Mouse (Mus musculus) ovary, postnatal 14 days (tissue): Measurements from ENCODE around the gene Dgkb.

Source experiments
- DNase-seq: peaks from one replicate; pipeline ENCODE4 v3.0.0; 2022; ENCODE audit warnings: low spot score

Dgkb gene

DNA sequence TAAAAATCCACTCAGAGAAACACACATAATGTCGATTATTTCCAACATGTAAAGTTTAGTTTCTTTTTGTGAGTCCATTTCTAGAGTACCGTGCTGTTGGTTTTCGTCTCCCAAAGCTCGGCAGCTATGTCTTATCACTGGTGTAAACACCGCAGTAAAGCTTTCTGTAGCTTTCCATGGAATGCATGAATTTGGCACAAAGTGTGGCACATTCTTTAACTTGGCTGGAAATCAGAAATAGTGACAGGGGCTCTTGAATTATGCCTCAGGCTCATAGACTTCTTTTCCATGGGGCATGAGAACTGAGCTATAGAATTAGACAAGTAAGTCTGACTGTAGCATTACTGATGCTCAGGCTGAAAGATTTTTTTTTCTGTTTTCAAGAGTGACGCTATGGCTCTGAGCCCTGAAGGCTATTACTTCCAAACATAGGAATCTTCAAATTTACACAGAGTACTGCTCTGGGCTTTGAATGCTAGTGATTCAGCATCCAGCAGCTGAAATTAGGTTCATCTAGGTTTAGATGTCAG lies 179.0 kb downstream of the Dgkb start:
- no peak for DNase-seq

DNA sequence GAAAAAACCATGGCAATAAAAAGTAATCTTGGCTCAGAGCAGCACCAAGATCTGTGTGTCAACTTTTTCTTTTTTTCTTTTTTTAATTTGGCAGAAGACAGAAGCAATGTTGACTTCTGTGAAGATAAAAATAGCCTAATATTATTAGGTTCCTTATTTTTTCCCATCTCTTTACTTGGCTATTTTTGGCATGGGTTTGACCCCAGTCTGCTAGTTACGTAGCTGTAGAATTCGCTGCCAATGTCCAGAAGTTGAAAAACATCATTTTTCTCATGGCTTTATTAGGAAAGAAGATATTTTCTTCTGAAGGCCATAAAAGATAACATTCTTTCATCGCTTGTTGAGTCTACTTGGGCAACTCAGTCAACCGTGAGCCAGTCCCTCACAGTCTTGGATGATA lies 200.1 kb downstream of the Dgkb start:
- DNase-seq, result no peak

DNA sequence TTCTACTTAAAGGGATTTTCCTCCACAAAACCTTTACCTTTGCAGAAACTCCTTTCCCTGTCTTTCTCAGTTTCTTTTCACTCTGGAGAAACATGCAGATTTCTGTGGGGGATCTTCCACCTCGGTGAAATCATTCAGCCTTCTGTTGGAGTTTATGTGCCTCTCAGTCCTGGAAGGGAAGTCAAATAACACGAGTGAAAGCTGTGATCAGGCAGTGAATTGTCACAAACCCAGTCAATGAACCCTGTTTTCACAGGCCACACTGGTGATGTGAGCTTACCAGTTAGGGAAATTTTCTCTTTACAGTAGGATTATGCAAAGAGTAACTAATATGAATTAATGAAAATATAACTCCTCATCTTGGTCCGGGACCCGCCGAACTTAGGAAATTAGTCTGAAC lies 229.7 kb downstream of the Dgkb start:
- no peak for DNase-seq

DNA sequence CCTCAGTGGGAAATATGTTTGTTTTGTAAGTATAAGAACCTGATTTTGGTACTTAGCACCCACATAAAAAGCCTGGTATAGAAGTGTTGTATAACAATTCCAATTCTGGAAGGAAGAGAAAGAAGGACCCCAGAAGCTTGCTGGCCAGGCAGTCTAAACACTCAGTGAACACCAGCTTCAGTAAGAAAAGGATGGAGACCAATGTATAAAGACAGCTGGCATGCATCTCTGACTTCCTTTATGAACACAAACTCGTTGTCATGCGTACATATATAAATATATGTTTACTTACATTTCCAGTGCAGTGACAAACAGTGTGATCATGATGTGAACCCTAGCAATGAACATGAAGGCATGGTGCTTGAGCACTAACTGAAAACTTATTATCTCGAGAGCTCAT lies 270.7 kb downstream of the Dgkb start:
- no peak for DNase-seq

DNA sequence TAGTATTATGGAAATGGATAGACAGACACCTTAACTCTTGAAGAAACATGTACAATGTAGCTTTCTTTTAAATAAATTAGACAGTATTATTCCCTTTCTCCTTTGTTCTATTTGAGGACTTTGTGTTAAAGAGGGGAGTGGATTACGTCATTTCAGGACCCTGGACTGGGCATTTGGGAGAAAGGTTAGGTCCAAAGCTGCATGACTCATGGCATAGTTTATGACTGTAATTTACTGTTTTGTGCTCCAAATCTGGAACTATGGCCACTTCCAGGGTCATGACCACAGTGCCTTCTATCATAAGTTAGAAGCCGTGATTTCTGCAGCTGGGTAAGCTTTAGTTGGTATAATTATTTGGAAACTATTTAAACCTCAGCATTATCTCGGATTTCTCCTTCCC lies 294.4 kb downstream of the Dgkb start:
- DNase-seq, result no peak

DNA sequence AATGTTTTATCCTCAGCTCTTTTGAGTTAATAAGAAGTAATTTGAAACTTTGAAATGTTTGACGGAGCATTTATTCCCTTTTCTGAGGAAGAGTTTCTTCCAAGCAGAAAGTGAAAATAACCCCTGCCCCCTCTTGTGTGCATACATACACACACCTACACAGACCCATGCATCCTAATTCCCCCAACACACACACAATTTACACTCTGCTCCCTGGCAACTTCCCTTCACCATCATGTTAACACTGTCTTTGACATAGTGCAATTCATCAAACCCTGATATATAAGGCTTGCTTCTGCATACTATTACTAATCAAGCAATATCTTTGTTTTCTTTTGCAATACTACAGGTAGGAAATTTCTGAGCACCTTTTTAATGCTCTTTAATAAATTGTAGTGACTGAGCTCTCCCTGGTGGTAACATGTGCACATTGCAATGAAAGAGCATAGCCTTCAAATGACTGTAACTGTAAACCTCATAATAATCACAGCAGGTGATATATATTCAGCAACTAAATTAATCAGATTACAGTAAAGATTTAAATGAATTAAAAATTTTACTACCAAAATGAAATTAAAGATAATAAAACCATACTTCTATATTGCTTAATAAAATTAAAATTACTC lies 297.6 kb downstream of the Dgkb start:
- DNase-seq, result no peak

DNA sequence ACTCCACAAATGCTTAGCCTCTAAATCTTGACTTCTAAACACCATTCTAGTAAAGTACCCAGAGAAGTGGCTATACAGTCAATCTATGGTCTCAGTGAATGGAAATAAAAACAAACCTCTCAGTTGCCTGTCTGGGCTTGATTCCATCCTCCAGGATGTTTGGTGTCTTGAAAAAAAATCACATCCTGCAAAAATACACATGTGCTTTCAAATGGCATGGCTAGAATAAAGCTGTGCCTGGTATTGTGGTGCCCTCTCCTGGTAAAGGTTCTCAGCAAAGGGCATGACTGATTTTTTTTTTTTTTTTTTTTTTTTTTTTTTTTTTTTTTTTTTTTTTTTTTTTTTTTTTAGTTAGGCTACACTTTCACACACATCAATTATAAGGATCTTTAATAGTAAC lies 306.0 kb downstream of the Dgkb start:
- no peak for DNase-seq

DNA sequence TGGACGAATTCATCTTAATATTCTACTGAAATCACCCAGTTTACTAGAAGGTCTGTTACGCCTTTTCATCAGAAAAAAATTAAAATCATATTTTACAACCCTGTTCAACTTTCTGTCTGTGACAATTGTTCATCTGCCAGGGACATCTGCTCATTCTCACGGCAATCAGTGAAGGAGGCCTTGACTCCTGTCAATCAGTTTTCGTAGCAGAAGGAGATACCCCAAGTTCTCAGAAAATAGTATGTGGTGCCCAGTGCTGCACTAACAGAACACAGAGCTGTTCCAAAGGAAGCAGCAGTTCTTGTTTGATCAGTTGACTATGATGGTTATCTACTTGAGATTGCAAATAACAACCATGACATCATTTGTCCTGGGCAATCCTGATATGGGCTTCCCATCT lies 307.8 kb downstream of the Dgkb start:
- no peak for DNase-seq

DNA sequence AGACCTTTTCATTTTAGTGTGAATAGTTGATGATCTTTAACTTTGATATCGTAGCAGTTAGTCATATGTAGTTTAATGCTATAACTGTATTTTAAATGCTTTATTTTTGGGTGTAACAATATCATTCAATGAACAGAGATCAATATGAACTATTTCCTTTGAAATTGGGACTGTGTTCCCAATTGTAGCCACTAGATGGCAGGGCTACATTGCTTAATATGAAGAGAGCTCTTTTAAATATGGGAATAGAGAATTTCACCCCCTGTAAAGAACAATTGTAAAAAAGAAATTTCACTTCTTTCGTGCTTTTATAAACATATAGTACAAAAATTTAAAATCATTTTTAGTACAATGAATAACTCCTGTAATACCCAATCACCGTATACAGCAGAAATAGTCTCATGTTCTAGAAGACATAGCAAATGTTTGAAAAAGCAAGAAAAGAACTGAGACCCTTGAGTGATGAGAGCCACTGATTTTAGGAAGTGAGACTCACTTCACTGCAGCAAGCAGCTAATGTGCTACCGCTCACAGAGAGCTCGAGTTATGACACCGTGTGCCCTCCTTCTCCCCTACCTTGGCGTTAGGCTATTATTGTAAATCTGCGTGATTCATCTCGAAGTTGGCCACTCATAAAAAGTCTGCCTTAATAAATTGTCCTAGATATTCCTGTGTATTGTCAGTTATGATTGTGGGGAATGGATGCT lies 312.8 kb downstream of the Dgkb start:
- DNase-seq, result no peak

DNA sequence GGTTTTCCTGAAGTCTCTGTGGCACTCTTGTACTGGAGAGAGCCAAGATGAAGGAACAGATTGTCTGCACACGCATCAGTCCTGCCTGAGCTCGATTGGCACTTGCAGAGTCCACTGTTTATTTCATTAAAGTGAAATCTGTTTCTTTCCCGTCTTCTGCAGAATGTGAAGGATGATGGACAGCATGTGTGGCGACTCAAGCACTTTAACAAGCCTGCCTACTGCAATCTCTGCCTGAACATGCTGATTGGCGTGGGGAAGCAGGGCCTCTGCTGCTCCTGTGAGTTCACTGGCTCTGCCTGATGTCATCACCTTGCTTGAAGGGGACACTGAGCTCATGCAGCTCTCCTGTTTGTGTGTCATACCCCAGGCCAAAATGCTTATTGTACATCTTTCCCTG lies 318.9 kb downstream of the Dgkb start:
- no peak for DNase-seq

DNA sequence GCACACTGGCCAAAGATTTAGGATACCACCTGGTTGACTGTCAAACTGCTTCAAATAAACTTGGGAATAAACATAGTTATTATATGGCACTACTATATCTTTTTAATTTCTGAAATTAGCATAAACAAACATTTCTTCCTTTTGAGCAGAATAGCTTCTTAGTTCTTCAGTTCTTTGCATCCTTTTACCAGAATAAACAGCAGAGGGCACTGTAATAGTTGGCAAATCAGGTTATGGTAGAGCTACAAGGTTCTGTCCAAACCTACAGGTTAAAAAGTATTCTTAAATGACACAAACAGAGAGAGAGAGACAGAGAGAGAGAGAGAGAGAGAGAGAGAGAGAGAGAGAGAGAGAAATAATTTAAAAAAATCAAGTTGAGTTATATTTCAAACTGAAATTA lies 322.5 kb downstream of the Dgkb start:
- no peak for DNase-seq

DNA sequence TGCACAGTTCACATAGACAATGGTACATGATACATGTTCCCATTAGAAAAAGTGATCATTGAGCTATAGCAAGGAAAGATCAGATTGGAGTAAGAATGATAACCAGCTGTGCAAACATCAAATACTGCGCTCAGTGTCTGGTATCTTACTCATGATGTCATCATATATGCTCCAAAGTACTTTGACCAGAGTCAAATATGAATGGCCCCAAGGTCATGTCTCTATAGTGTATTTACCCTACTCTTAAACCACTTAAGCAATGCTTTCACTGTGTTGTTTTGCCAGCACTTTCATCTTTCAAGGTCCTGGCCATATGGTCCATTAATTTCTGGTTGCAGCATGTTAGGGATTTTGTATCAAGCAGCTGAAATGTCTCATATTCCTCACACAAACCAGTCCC lies 415.1 kb downstream of the Dgkb start:
- no peak for DNase-seq

DNA sequence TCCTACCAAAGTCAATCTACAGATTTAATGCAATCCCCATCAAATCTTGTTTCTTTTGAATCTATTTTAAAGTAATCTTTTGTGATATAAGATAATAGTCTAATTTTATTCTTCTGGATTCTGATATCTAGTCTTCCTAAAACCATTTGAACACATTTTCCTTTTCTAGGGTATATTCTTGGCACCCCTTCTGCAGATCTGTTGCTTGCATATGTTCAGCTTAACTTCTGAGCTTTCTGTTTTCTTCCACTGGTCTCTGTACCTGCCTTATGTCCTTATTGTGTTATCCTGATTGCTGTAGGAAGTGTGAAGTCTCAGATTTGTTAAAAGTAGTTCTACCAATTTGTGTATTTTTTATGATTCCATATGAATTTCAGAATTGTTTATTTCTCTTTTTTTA lies 451.3 kb downstream of the Dgkb start:
- DNase-seq, result no peak

DNA sequence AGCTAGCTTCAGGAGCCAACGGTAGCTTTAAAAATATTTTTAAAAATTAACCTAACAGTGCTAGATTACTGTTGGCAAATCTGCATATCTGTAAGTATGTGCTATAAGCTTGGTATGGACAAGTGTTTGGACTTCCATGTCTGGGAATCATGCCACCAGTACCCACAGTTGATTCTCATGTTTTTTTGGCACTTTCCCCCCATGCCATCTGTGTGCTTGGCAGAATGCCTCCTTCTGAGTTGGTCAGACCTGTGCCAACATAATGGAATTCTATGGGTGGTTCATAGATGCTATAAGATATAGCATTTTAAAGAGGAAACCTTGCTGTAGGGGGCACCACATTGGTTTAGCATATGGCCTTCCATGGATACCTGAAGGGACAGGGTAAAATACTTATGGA lies 484.0 kb downstream of the Dgkb start:
- no peak for DNase-seq

DNA sequence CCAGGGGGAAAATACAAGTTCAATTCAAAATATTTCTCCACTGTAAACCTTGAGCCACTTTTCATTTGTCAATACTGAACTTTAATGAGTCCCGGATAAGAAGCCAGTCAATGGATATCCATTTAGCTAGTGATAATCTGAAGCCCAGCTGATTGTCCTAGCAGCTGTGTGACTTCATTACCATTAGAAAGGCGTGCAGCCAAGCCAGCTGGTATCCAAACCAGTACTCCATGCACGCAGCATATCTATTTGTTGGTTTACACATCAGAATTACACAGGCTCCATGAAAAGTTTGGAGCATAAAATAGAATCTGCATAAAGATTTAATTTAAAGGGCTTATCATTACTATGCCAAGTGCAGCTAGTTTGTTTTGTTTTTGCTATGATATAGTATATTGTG lies 486.3 kb downstream of the Dgkb start:
- DNase-seq, result no peak

DNA sequence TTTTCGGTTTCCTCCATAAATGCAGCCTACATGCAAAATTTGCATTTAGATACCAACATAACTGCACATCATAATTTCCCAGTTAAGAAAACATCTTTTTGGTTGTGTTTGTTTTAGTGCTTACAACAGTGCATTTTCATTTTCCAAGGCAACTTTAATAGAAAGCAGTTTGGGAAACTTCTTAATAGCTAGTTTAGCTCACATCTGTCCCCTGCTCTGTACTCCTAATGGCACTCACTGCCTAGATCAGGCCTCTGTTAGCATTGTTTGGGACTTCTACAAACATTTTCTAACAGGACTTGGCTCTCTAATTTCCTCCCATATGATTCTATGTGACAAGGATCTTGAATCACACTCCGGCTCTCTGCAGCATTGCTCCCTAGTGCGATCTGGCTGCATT lies 486.7 kb downstream of the Dgkb start:
- no peak for DNase-seq

DNA sequence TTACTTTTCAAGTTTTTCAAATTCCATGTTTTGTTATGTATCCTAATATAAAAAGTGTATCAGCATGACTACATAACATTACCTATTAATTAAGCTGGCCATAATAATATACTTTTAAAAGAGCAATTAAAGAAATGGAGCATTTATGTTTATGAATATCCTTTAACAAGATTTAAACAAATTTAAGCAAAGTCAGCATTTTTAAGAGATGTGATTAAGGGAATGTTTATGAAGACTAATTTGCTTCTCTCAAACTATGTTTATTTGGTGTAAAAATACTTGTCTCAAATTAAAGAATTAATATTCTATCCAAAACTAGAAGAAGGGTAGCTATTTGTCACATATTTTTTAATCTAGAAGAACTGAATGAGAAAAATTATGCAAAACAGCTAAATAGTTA lies 492.4 kb downstream of the Dgkb start:
- DNase-seq, result no peak

DNA sequence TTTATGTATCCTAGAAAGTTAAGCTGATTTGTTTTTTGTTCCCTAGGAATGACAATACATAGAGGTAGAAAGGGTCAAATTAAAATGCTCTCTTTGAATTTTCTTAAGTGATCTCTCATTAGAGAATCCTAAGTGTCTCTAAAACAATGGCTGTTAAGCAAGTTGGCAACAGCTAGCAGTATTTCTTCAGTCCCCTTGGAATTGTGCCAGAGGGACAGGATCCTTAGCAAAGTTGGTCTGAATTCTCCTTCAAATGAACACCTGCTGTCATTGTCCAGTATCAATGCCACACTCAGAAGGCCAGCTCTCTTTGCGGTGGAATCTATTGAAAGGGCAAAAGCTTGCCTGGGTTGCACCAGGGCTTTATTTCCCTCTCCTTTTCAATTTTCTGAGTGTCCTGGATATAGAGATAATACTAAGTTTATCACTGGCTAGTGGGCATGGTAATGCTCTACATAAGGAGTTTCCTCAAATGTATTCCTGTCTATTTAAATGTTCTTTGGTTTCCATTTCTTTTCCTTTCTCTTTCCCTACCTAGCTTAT lies 510.3 kb downstream of the Dgkb start:
- no peak for DNase-seq

DNA sequence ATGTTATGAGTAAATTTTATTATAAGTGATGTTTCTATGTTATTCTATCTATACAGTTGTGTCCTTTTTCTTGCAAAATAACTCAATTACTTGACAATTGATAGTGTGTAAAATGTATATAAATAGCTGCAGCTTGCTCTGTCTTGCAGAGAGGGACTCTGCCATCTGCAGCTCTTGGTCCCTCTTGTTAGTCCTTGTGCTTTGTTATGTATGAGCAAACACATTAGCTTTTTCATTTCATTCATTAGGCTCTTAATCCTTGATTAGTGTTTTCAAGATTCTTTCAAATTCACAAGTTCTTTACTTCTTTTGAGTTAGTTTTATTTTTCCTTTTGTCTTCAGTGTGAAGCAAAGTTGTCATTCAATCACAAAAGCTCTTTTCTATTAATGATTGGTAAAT lies 511.3 kb downstream of the Dgkb start:
- DNase-seq, result no peak

DNA sequence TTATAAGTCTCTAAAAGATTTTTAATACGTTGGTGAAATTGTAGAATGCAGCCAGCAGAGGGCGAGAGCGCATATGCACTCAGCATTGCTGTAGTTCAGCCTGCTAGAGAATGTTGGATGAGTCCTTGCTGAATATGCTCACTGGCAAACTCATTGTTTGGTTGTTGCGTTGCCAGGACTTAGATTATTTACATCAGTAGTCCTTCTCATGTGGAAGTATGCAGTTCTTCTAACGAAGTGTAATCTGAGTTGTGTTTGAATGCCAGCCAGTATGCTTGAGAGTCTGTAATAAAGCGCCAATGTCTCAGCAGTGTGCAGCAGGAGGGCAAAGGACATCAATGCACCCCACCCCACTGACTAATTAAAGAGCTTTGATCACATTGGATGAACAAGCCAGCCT lies 525.1 kb downstream of the Dgkb start:
- peak; percentile 41 for DNase-seq

DNA sequence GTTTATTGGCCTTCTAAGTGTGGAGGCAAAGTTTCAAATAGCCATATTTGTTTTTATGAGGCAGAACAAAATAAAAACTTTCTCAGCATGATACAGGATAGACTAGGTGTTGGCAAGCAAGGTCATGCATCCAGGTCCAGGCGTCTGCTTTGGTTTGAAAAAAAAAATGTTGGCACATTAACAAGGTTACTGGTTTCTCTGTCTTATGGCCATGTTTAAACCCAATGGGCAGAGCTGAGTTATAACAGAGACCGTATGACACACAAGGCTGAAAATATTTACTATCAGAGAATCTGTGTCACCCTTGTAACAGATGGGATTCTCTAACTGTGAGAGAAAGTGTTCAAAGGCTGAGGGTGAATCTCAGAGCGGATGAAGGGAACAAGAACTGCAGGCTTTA lies 535.0 kb downstream of the Dgkb start:
- DNase-seq, result no peak

DNA sequence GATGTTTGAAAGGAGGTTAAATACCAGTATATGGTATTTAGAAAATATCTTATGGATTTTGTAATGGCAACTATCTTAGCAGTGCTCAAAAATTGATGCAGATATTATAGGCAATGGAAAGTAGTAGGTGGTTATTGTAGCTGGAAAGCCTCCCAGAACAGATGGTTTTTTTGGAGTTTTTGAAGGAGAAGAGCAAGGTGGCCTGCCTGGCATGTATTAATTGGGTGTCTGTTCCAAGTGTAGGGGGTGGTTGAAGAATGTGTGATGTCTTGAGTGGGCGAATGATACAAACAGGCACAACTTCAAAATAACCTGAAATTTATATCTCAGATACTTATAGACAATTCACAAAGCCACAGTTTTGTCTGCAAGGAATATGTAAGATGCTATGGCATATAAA lies 538.9 kb downstream of the Dgkb start:
- no peak for DNase-seq

DNA sequence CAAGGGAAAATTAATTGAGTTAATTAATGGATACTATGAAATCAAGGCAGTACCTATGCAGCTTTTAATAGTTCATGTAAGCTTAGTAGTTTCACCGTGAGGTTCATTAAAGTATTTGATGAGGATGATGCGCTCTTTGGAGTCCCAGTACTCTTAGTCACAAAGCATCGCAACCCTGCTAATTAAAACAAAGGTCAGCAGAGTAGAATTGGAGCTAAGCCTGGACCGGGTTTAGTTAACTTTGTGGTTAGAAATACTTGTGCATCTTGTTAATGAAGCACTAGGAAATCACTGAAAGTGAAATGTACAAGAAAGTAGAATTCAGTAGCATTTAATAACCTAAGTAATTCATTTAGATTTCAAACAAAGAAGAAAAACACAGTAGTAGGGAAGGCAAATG lies 544.0 kb downstream of the Dgkb start:
- no peak for DNase-seq

DNA sequence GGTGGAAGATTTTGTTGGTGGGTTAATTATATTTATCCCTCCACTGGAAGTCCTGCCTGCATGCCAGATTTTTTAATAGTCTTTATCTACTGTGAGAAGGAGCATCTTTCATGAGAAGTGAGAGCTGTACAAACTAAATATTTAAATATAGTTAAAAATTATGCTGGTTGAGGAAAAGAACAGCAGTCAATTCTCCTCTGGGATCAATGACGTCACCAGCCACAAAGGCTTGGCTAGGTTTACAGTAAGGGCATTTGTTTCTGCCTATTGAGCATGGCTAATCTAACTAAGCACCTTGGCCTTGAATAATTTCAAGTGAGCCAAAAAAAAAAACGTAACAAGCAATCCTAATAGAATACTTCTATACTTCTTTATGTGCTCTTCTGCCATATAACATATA lies 554.1 kb downstream of the Dgkb start:
- DNase-seq, result no peak
